Mouse (Mus musculus) frontal cortex, adult (tissue): ENCODE results near the gene Klri2.
"Not testable (repeated sequence)": the region's sequence is repeated elsewhere in the genome, so short reads cannot be mapped to it uniquely, and the experiment has no call there.

Source experiments
- ATAC-seq: cut with Nextera tagmentation; 2 replicates; pipeline ENCODE4 v1.9.2; 2017; ENCODE audit warnings: mild to moderate bottlenecking, moderate library complexity, mixed read lengths; ENCODE audit not compliant: low TSS enrichment

The Klri2 gene

DNA sequence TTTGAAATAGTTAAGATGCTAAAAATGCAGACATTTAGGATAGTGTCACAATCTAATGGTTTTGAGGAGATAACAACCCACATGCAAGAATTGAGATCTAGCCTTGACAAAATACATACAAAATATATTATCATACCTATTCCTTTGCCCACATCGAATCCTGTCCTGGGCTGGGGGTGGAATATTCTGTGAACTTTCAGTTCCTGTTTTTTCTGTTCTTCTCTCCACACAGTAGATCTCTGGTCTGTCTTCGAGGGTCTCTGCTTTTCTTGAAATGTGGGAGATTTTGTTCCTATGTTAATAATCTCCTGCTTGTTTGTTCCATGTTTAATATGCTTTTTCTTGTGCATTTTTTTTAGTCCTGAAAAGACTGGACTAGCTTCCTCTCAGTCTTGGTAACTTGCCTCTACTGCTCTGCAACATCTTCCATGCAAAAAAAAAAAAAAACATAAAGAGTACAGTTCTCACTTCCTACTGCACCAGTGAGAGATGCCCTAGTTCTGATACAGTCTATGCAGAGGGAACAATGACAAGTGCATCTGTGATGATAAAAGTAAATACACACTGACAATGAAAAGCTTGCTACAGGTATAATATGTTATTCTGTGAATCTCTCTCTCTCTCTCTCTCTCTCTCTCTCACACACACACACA is at the start of gene Klri2:
TSS of gene Klri2 (minus strand) at position 416 of the 653 bp plus-strand sequence.
- ATAC-seq, result no peak

GRCm38 (mm10) chr6:129784170-129784569 is 43.9 kb upstream of the Klri2 start, which contains the start of gene Gm156:
TSS of gene Gm156 (minus strand) at chr6:129784270.
- ATAC-seq, result not testable (repeated sequence)

DNA sequence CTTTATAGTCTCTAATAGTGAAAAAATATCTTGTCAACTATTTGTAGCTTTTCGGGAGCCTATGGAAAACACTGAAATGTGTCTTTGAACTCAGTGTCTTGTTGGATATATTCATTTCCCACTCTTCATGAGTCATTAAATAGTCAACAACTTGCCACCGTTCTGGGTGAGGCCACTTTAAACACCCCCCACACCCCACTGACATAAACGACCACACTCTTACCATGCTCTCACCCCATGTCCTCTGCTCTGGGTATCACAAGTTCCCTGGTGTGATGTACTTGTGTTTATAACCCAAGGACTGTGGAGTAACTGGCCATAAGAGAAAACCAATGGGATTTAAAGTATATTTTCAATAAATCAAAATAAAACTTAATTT is 7.4 kb upstream of the Klri2 start:
- ATAC-seq, result no peak

DNA sequence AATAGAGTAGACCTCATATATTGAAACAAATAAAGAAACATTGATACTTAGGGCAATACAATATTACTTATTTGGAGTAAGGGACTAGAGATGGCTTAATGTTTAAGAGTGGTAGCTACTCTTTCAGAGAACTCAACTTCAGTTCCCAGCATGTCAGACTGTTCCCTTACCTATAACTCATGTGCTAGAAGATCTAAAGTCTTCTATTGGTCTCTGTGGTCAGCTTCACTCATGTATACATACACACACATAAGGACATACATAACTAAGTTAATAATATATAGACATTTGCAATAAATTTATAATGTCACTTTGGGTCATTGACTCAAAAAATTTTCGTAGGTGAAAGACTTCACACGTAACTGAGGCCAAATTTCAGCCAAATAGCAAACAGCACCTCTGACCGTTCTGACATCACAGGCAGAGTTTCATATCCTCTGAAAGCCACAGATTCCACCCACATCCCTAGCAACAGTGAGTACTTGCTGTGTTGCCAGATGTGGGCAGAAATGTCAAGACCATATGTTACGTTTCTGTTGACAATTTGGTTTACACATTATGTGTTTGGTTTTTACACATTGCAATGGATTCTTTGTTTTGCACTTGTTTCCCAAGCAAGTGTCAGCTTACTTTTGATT is 6.9 kb upstream of the Klri2 start:
- ATAC-seq, result no peak

DNA sequence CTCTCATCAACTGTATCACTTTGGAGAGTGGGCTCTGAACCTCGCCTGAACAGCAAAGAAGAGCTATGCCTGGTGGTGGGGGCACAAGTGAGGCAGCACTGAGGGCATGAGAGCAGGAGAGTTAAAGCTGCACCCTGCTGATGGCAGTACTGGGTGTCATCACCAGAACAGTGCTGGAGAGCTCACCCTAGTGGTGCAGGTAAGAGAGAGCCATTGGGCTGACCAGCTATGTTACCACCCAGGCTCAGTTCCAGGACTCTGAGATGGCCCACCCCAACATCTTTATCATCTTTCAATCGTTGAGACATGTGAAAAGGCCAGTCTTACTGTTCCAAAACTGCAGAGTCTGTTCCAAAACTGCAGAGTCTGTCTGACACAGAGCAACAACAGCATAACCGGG is 5.9 kb upstream of the Klri2 start:
- ATAC-seq, result no peak

DNA sequence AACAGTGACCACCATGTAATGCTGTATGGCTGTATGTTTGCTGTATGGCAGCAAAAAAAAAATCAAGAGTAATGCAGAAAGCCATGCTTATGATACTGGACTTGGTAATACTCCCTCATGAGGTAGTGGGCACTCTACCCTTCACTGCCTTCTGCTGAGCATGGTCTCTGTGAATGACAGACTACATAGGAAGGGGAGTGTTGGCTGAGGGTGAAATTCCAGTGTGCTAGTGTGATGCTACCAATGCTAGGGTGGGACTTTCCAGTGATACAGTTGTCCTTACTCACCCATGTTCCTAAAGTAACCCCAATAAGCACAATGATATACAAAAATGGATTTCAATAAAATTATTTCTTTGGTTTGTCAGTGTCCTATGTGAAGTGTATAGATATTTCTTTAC is 3.9 kb downstream of the Klri2 start:
- no peak for ATAC-seq

DNA sequence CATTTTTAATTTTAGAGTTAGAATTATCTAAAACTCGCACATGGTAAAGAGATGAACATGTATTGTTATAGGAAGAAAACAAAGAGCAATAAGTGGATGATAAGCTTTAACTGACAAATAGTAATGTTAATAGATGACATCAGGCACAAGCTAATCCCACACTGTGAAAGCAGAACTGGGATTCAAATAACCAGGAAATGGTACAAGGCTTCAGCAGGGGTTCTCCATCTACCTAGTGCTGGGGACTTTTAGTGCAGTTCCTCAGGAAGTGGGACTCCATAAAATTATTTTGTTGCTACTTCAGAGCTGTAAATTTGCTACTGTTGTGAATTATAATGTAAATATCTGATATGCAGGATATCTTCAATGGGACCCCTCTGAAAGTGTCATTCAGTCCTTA is 13.0 kb downstream of the Klri2 start:
- no peak for ATAC-seq

GRCm38 (mm10) chr6:129721390-129721789 is 18.9 kb downstream of the Klri2 start:
- ATAC-seq, result no peak

DNA sequence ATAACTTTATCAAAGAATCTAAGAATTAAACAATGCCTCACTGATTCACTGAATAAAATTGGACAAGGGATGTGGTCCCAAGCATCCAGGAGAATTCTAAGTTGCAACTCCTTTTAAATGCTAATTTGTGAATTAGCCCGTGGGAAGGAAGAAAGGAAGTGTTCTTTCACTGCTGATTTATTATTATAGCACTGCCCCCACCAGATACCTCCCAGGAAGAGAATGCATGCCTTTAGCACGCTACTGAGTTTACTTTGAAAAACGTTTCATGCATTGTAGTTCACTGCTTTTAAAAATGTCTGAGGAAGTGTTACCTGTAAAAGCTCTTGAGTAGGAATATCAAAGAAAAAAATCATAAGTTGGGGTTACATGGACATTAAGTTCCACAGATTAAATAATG is 19.8 kb downstream of the Klri2 start:
- ATAC-seq, result no peak

- no peak for ATAC-seq
Measured at GRCm38 (mm10) chr6:129717032-129717431, 23.3 kb downstream of the Klri2 start, which contains the start of gene Klri1. TSS of gene Klri1 (minus strand) at chr6:129717132.

GRCm38 (mm10) chr6:129713566-129713965 is 26.7 kb downstream of the Klri2 start:
- ATAC-seq, result no peak

DNA sequence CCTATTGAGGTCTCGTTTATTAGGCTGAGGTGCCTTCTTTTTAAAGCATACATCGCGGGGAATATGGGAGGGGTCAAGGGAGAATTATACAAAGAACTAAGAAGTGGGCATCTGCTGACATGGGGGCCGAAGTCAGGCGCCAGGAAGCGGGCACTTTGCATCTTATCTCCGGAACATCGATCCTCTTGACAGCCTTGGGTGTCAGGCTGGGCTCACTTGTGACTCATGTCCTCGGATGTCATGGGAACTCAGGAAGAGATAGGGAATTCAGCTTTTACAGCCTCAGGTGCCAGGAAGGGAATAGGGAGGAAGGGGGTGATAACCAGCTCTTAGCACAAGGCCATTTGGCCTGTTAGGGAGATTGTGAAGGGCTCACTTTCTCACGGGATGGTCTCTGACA is 48.8 kb downstream of the Klri2 start:
- not testable (repeated sequence) for ATAC-seq

DNA sequence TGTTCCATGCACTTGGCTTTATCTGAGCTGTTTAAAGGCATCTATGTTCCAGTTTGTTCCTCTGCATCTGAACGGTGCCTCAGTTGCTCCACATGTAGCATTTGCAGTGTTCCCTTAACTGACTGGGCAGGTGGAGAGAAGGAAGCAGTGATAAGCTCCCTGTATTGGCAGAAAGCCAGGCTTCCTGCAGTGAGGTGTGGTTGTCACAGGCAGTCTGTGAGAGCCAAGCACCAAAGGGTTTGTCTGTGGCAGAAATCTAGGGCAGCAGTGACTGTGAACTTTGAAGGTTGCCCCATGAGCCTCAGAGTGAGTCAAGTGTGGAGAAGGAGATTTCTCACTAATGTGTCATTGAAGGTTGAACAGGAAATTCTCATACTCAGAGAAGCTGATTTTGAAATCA is 59.9 kb downstream of the Klri2 start:
- ATAC-seq, result no peak
